Mouse (Mus musculus): ENCODE results near the gene R3hdml. TPM values are rescaled to one million over a fixed set of nuclear protein-coding genes. Genes with fewer than 3 reads are reported as not detected.

The R3hdml gene
- polyA plus RNA-seq, 2 experiments from 2014 or later = not detected

- ATAC-seq = no peak
Measured at GRCm38 (mm10) chr2:163541568-163542182, 49.6 kb downstream of the R3hdml start.

GRCm38 (mm10) chr2:163542674-163543073 lies 50.6 kb downstream of the R3hdml start:
- ATAC-seq = no peak

DNA sequence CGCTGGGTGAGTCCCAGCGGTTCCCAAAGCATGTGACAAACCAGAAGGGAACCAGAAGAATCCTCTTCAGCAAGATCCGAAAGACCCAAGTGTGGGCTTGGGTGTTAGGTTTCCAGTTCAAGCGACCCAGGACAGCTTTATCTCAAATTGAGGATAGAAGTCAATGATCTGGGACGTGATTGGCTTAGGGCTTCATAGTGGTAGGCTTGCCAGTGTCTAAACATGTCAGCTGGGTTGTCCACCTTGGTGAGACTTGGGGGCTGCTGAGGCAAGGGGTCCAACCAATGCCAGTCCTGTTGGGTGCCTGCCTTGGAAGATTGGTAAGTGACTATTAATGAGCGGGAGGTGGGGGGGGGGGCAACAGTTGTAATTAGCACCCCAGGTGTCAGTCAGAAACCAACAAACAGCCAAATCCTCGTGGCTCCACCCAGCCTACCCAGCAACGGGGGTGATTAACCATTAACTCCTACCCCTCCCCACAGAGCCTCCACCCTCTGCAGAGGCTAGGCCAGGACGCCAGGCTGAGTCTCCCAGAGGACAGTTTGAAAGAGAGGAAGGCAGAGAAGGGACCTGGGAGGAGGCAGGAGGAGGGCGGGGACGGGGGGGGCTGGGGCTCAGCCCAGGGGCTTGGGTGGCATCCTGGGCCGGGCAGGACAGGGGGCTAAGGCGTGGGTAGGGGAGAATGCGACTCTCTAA lies 54.7 kb downstream of the R3hdml start:
- no peak for ATAC-seq

DNA sequence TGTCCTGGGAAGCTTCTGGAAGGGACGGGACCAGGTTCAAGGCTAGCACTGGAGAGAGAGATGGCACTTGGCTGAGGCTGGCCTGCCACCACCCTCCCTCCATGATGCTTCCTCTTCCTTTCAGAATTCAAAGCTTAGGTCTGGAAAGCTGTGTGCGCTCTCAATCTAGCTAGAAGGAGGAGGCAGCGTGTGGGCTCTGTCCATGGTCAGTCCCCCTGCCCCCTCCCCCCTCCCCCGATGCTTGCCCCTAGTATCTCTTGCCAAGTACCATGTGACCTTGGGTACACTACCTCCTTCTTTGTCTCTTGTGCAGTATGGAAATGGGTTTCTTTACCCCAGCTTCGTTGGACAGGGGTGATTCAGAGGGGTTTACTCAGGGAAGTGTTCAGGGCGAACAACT lies 56.7 kb downstream of the R3hdml start:
- no peak for ATAC-seq

DNA sequence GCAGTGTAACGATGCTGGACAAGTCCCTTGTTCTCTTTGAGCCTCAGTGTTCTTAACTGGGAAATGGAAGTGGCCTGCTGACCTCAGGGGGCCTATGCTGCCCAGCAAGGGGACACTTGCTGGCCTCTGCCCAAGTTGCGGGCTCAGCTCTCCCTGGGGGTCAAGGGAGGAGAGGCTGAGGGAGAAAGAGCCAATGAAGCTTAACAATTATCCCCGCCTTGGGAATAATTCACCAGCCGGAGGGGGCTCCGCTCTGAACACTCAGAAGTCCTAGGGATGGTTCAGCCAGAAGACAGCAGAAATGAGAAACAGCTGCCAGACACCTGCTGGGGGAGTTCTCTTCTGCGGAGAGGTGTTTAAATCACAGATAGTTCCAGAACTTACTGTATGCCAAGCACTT lies 57.7 kb downstream of the R3hdml start:
- no peak for ATAC-seq

Other genes starting within 250 kb of the R3hdml start
- gene Jph2, start 94.3 kb upstream of the R3hdml start, polyA plus RNA-seq (2017; shearing (Covaris generic)) = not detected
- gene Oser1, start 67.6 kb upstream of the R3hdml start, polyA plus RNA-seq (2017; shearing (Covaris generic)) = 100 to 1,000 TPM; 134 to 146 TPM
- gene Gdap1l1, start 53.8 kb upstream of the R3hdml start, polyA plus RNA-seq (2017; shearing (Covaris generic)) = not detected
- 1 to 10 TPM; 1.8 to 1.9 TPM for gene Fitm2, start 19.7 kb upstream of the R3hdml start, polyA plus RNA-seq (2017; shearing (Covaris generic))
- gene Hnf4a, start 14.5 kb downstream of the R3hdml start, polyA plus RNA-seq (2017; shearing (Covaris generic)) = not detected
- gene Ttpal, start 110.0 kb downstream of the R3hdml start, polyA plus RNA-seq (2017; shearing (Covaris generic)) = 10 to 100 TPM; 43.3 to 74.1 TPM
- 100 to 1,000 TPM; 131 to 203 TPM for gene Serinc3, start 152.8 kb downstream of the R3hdml start, polyA plus RNA-seq (2017; shearing (Covaris generic))
- 1 to 10 TPM; 1.5 to 9.0 TPM for gene Pkig, start 166.1 kb downstream of the R3hdml start, polyA plus RNA-seq (2017; shearing (Covaris generic))

Measured in CD4-positive, CD25-positive, alpha-beta regulatory T cell, adult 4 months (primary cell).